Mouse (Mus musculus) MN1 (cell line): ENCODE results near the gene Slc44a1.

ENCODE experiments used
- DNase-seq: peaks from one replicate; pipeline ENCODE4 v3.0.0-alpha.2; 2016; ENCODE audit warnings: low spot score

Slc44a1 gene

DNA sequence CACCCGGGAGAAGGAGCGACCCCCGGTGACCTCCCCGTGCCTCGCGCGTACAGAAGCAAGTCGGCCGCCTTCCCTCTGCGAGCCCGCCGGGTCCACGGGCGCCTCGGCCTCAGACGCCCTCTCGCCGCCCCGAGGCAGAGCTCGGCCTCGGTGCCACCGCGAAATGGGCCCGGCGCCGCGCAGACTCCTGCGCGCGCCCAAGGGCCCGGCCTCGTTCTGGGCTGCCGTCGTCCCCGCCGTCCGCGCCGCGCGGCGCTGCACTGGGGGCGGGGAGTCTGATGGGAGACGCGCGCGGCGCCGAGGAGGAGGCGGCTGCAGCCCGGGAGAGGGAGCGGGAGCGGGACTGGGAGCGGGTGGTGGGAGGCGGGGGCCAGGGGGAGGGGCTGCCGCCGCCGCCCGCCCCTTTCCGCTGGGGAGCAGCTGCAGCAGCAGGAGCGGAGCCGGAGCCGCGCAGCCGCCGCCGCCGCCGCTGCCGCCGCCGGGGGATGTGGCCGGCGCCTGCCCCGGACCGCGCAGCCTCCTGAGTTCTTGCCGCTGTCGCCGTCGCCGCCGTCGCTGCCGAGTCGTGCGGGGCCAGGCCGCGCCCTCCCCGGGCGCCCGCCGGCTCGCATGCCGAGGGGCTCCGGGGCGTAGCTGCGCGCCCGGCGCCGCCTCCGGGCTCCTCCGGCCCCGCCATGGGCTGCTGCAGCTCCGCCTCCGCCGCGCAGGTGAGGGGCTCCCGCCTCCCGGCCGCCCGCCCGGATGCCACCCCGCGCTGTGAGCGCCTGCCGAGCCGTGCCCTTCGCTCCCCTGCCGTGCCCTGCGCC is at the start of gene Slc44a1:
Gene Slc44a1 (plus strand): TSS at position 404 of the 806 bp plus-strand sequence.
- peak; percentile 94 for DNase-seq

- DNase-seq, result no peak
Measured at GRCm38 (mm10) chr4:53395002-53395401, 45.2 kb upstream of the Slc44a1 start.

DNA sequence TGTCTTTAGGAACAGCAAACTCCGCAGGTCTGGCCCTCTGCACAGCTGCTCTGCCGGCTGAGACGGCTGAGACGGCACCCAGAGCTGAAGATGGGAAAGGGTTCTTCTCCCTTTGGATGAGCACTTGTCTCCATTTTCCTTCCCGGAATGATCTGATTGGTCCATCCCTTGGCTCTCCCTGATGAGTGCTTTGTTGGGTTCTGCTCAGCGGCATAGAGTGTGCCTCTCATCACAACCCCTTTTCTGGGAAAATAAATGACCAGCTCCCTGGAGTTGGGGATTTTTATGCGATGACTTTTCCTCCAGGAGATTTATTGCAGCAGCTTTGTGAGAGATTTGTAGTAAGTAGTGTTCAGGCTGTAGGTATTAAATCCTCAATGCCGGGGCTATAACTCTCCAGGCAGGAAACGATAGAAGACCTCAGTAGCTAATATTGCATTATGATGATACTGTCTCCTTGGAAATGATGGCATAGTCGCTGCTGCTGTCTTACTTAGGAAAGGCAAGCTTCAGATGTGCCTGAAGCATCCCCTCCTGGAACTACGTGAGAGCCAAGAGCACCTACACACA is 43.5 kb upstream of the Slc44a1 start:
- DNase-seq, result no peak

- DNase-seq, result no peak
Measured at GRCm38 (mm10) chr4:53397280-53398117, 42.7 kb upstream of the Slc44a1 start.

GRCm38 (mm10) chr4:53398561-53398960 is 41.7 kb upstream of the Slc44a1 start:
- no peak for DNase-seq

- DNase-seq, result no peak
Measured at GRCm38 (mm10) chr4:53399428-53399827, 40.8 kb upstream of the Slc44a1 start.

- no peak for DNase-seq
Measured at GRCm38 (mm10) chr4:53403386-53403785, 36.8 kb upstream of the Slc44a1 start.

DNA sequence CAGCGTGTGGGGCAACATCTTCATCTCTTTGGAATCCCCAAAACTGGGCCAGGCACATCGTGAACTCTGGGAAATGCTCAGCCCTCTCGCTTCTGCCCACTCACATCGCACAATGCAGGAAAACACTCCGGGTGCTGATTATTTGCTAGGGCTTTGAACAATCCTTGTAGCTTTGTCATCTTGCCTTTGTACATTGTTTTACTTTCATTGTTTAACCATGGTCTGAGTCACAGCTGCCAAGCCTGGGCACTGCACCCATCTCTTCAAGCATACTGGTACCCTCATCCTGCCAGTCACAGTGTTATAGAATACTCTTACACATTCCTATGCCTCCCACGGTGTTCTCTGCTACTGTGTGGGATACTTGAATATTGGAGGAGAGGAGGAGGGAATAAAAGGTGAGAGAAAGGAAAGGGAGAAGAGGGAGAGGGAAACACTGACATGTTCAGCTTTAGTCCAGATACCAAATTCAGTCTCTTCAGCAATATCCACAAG is 35.7 kb upstream of the Slc44a1 start:
- no peak for DNase-seq

DNA sequence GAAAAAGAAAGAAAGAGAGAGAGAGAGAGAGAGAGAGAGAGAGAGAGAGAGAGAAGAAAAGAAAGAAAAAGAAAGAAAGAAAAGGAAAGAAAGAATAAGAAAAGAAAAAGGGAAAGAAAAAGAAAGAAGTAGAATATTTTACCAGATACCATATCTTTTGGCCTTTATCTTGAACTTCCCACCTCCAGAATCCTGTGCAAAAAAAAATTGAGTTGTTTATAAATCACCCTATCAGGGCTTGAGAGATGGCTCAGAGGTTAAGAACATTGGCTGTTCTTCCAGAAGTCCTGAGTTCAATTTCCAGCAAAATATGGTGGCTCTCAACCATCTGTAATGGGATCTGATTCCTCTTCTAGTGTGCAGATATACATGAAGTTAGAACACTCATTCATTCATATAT is 33.3 kb upstream of the Slc44a1 start:
- DNase-seq, result no peak

DNA sequence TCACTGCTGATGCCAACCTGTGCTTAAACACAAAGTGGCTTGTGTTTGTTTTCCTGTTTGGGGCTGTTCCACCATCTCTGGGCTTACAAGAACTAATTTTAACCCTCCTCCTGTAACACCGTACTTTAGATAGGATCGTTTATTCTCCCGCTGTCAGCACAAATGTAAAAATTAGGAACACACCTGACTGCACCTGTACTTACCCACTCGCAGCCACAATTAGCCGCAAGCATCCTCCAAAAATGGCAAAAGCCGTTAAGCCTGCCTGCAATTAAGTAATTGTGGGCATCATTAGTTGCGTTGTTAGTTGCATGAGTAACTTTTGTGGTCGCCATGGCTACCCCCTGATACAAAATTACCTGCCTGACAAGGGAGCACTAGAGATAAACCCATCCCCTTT is 31.4 kb upstream of the Slc44a1 start:
- DNase-seq, result no peak

DNA sequence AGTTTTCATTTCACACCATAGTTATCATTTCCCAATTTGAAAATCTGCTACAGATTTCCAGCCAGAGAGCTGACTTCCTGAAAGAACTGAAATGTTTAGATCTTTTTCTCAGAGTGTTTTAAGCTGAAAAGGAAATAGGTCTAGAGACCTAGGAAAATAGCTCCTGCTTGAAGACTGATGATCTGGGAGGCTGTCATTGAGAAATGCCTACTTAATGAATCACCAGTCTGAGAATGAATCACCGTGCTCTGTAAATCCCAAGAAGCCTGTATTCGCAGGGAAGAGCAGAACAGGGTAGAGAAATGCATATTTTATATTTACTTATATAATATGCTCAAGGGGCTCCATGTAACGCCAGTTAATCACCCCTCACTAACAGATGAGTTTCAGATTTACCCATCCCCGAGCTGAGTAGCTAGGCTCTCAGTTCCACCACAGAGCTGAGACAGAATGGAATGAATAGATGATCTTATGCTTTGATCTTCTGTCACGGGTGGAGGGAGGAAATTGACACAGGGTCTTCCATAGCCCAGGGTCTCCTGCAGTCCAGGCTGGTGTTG is 30.6 kb upstream of the Slc44a1 start:
- DNase-seq, result peak; percentile 20

DNA sequence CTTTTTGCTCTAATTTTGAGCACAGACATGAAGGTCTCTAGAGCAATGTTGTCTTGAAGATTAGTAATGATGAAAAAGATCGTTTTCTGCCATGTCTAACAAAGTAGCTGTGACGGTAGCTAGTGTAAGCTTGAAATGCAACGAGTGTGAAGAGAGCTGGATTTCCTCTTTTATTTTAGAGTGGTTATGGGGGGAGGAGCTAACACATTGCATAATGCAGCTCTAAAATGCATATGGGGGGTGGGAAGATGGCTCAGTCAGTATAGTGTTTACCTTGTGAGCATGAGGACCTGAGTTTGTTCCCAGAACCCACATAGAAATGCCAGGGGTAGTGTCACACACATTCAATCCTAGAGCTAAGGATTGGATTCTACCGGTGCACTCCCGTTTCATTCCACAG is 29.5 kb upstream of the Slc44a1 start:
- no peak for DNase-seq

- DNase-seq, result no peak
Measured at GRCm38 (mm10) chr4:53411958-53412870, 28.0 kb upstream of the Slc44a1 start.

GRCm38 (mm10) chr4:53412991-53413390 is 27.2 kb upstream of the Slc44a1 start:
- no peak for DNase-seq

DNA sequence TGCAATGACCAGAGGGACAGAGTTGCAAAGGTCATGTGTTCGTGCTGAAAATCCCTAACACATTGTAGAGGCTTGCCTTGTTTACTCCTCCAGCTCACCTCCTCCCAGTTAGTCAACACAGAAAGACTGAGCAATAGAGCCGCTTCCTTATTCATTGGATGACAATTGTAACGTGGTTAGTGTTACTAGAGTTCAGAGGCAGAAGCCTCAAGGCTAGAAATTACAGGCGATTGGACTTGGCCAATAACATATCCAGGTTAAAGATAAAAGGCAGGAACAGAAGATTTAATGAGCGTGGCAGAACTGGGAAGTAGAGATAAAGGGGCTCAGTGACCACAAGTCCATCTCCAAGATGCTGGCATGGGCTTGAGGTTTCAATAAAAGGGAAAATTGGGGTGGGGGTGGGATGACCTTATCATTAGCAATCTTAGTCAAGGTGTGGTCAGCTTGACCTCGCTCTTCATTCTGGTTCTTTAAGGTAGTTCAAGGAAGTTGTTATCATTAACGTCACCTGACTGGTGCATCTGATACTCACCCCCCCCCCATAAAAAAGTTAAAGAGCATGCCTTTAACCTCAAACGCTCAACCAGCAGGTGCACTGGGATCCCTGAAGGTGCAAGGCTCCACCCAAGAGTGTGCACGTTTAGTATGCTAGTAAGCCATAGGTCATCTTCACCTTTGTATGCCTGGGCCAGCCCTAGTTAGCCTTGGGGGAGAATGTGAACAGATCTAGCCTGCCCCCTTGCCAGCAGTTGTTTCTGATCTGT is 26.0 kb upstream of the Slc44a1 start:
- DNase-seq, result no peak

- DNase-seq, result no peak
Measured at GRCm38 (mm10) chr4:53415873-53416637, 24.2 kb upstream of the Slc44a1 start.

DNA sequence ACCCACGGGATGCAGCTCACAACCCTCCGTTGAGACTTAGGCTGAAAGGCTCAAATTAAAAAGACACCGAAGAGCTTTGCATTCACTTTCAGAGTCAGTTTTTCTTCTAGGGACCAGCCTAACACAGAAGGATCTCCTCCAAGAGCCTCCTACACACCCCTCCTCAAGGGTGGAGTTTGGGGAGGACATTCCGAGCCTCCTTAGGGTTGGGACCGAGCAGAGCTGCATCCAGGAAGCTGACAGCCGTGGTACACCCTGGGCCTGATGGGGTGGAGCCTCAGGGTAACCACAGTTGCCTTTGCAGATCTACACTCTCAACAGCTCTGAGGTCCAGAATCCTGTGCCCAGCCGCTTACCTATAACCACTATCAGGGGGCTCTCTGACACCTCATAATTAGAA is 23.3 kb upstream of the Slc44a1 start:
- no peak for DNase-seq

DNA sequence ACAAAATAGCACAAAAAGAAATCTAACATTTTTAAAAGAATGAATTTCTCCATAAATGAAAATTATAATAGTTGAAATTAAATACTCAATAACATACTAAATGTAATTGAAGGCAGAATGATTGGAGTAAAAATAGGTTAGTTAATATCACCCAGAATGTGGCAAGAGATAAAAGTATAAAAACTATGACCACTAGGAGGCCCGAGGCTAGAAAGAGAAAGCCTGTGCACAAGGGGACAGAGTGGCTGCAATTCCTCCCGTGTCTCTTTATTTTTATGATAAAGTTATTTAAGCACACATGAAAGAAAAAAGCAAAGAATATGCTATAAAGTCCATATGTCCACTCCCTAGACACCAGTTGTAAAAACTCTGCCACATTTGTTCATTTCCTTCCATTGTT is 17.4 kb upstream of the Slc44a1 start:
- no peak for DNase-seq

GRCm38 (mm10) chr4:53427120-53427519 is 13.1 kb upstream of the Slc44a1 start:
- no peak for DNase-seq

GRCm38 (mm10) chr4:53430522-53430921 is 9.7 kb upstream of the Slc44a1 start:
- no peak for DNase-seq
